Mouse (Mus musculus) ES-E14 (cell line): ENCODE data around the gene Ndufs6.

Source experiments
- CHD2 ChIP-seq: IDR thresholded peaks from 2 replicates; pipeline ENCODE4 v1.6.1; 2014; ENCODE audit warnings: mild to moderate bottlenecking, low read depth, low read length, inconsistent platforms
- MAFK ChIP-seq: IDR thresholded peaks from 2 replicates; pipeline ENCODE4 v1.6.1; 2014; ENCODE audit warnings: mild to moderate bottlenecking, low read depth, low read length, inconsistent platforms; ENCODE audit not compliant: insufficient read depth
- ZNF384 ChIP-seq: IDR thresholded peaks from 2 replicates; pipeline ENCODE4 v1.6.1; 2012; ENCODE audit warnings: low read depth, low read length, inconsistent platforms

- no peak for TF ChIP-seq CHD2
- TF ChIP-seq ZNF384, result no peak
- no peak for TF ChIP-seq MAFK
These were observed 50.5 kb downstream of the Ndufs6 start for GRCm38 (mm10) chr13:73277797-73278196.
